Mouse (Mus musculus): ENCODE measurements around the gene Gimap7. TPM values are rescaled to one million over a fixed set of nuclear protein-coding genes. Genes with fewer than 3 reads are reported as not detected.

Gene Gimap7
- polyA plus RNA-seq, 1 experiment from 2014 or later: not detected

DNA sequence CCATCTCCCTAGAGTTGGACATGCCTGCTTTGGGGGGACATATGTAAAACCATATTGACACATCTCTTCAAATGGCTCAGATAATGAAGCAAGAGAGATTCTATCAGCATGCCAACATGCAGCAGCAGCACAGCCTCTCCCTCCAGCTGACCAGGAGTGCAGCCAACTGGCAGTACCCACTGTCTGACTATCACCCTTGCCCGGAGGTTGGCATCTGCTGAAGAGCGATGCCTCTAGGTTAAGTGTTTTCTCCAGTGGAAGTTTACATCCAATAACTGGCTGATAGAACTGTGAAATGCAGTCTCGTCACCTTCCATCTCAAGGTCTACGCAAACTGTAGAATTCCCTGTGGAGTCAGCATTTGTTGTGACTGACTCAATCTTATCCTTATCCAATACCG, 19.3 kb downstream of the Gimap7 start:
- peaks cover 16% of the 10 kb centered on the region for H3K4me1 ChIP-seq
- DNase-seq (ENCODE audit: low spot score): no peak
- 86% methylated on average over 5 of the region's 5 CpGs for WGBS
- H3K9me3 ChIP-seq: no peaks in the 10 kb centered on the region
- H3K27me3 ChIP-seq (replicated peaks; ENCODE audit: low read depth, poor library complexity, severe bottlenecking): peaks cover 26% of the 10 kb centered on the region
- no peak overlapping the region for H3K4me3 ChIP-seq
- no peak overlapping the region for H3K27ac ChIP-seq (replicated peaks)
- no peaks in the 10 kb centered on the region for H3K36me3 ChIP-seq (replicated peaks)

DNA sequence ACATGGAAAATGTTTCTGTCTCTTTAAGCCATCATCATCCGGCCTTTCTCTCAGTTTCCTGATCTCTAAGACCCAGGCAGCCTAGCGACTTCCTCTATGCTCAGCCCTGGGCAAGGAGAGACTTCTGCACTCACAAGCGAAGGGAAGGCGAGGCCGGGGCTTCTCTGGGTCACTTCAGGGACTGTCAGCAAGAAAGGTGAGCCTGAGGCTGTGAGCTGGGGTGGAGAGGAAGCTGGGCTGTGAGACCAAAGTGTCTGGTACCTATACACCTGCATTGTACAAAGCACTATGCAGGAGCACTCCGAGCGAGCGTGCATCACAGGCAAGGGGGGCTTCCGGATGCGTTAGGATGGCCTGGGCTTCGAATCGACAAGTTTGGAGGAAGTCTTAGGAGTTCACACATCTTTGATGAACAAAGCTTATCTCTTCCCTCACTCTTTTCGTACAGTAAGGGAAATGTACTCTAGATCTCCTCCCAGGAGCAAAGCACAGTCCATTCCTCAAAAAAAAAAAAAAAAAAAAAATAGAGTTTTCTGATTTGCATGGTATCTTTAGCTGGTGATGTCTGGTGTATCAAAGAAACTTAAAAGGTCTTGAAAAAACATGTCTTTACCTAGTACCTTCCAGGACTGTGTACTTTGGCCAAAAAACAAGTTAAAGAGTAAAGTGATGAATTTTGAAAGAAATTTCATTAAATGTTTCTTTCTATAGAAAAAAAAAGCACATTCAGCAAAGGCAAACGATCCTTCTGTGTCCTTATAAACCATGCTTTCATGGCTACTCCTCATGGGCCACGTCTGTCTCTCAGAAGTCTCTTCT, 20.7 kb downstream of the Gimap7 start, which contains the start of gene Gimap1:
Gene Gimap1, plus strand, starts transcription at position 94 of the 819 bp plus-strand sequence.
- Histone ChIP-seq H3K4me3 (0 out of 2 replicates have a peak within 1 kb of the TSS, but pooled peaks have one; percentile 8), H3K9me3 (no peaks in the 10 kb centered on the region), H3K4me1 (peaks cover 21% of the 10 kb centered on the region), H3K27ac (replicated peaks) (no peak within 1 kb of the TSS), H3K36me3 (replicated peaks) (no peaks in the 10 kb centered on the region), H3K27me3 (replicated peaks; ENCODE audit: low read depth, poor library complexity, severe bottlenecking) (peaks cover 41% of the 10 kb centered on the region)
- 77% methylated on average over 15 of the region's 15 CpGs for WGBS
- no peak for DNase-seq (ENCODE audit: low spot score)

DNA sequence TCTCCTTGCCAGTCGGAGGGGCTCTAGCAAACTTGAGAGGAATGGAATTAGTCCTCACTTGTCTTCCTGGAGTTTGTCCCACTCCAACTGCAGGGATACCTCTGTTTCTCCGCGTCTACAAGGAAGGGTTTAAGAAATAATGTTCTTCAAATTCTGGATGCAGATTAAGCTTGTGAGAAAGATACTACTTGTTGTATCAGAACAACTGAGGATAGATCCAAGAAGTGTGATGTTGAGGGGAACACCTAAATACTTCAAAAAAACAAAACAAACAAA, 21.3 kb downstream of the Gimap7 start:
- no peaks in the 10 kb centered on the region for H3K36me3 ChIP-seq (replicated peaks)
- H3K9me3 ChIP-seq: no peaks in the 10 kb centered on the region
- H3K27me3 ChIP-seq (replicated peaks; ENCODE audit: low read depth, poor library complexity, severe bottlenecking): peaks cover 46% of the 10 kb centered on the region
- no peak for DNase-seq (ENCODE audit: low spot score)
- H3K27ac ChIP-seq (replicated peaks): no peak overlapping the region
- no peak overlapping the region for H3K4me3 ChIP-seq
- 87% methylated on average over 3 of the region's 3 CpGs for WGBS
- peaks cover 21% of the 10 kb centered on the region for H3K4me1 ChIP-seq

DNA sequence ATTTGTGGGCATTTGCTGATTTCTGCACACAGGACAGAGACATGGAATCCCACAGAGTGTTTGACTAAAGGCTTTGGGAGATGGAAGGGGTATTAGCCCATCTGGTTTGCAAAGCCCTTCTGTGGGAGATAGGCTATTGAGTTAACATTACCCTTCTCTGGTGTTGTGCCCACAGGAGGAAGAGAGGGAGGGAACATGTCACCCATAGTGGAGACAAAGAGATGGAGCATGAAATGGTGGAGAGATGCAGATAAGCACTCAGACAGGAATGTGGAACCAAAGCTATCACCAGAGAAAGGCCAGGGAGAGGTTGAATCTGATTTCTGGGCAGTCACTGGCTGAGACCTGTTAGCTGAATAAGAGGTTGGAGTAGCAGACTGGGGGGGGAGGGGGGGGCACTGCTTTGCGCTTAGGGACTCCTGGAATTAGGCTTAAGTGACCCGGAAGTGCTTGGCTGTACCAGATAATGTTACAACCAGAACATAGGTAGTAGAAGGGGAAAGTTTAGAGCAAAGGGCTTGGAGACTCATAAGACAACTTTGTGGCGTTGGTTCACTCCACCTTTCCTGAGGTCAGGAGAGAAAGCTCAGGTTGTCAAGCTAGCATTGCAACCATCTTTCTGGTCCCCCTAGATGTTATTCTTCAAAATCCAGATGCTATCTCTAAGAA, 22.2 kb downstream of the Gimap7 start:
- WGBS: 75% methylated on average over 3 of the region's 3 CpGs
- Histone ChIP-seq H3K27ac (replicated peaks) (no peak overlapping the region), H3K27me3 (replicated peaks; ENCODE audit: low read depth, poor library complexity, severe bottlenecking) (peaks cover 52% of the 10 kb centered on the region), H3K36me3 (replicated peaks) (no peaks in the 10 kb centered on the region), H3K4me1 (peaks cover 21% of the 10 kb centered on the region), H3K4me3 (no peak overlapping the region), H3K9me3 (no peaks in the 10 kb centered on the region)
- DNase-seq (ENCODE audit: low spot score): no peak

DNA sequence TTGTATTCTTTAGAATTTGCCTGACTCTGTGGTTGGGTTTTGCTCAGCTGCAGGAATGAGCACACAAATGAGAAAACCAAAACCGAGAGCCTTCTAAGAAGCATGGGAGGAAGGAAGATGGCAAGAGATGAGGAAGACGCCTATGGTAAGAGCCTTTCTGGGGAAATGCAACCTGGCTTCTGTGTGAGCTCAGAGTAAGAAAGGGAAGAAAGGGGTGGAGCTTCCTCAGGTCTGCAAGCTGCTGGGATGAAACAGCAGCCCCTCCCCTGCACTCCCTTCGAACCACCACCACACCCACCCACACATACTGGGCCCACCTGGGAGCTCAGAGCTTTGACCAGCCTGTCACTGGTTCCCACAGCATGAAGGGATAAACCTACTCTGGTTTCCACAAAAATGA, 22.9 kb downstream of the Gimap7 start:
- peaks cover 58% of the 10 kb centered on the region for H3K27me3 ChIP-seq (replicated peaks; ENCODE audit: low read depth, poor library complexity, severe bottlenecking)

DNA sequence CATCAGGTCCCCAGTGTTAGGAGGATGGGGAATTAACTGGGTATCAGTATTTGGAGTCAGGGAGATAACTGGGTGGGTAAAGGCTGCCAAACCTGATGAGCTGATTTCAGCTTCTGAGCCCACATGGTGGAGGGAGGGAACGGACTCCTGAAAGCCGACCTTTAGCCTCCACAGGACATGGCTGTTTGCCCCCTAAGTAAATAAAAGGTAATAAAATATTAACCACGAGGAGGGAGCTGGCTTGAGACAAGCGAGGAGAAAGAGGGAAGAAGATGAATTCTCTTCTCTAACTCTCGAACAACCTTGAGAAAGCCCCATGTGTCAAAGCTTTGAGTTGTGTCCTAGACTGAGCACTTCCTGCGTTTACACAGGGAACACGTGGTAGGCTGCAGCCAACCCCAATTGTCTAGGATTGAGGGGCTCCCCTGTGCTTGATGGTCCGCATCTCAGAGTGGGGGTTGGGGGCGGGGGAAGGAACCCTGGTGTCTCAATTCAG, 23.3 kb downstream of the Gimap7 start:
- Histone ChIP-seq H3K4me1 (peaks cover 24% of the 10 kb centered on the region), H3K4me3 (no peak overlapping the region), H3K27me3 (replicated peaks; ENCODE audit: low read depth, poor library complexity, severe bottlenecking) (peaks cover 58% of the 10 kb centered on the region), H3K9me3 (no peaks in the 10 kb centered on the region), H3K27ac (replicated peaks) (no peak overlapping the region), H3K36me3 (replicated peaks) (no peaks in the 10 kb centered on the region)
- WGBS: 34% methylated on average over 9 of the region's 9 CpGs
- no peak for DNase-seq (ENCODE audit: low spot score)

More for the DNA sequence above, 22.9 kb downstream of the Gimap7 start:
- no peak for DNase-seq (ENCODE audit: low spot score)
- H3K9me3 ChIP-seq: no peaks in the 10 kb centered on the region
- H3K4me1 ChIP-seq: peaks cover 22% of the 10 kb centered on the region
- H3K27ac ChIP-seq (replicated peaks): no peak overlapping the region
- H3K36me3 ChIP-seq (replicated peaks): no peaks in the 10 kb centered on the region
- 22% methylated on average over 3 of the region's 3 CpGs for WGBS
- no peak overlapping the region for H3K4me3 ChIP-seq

DNA sequence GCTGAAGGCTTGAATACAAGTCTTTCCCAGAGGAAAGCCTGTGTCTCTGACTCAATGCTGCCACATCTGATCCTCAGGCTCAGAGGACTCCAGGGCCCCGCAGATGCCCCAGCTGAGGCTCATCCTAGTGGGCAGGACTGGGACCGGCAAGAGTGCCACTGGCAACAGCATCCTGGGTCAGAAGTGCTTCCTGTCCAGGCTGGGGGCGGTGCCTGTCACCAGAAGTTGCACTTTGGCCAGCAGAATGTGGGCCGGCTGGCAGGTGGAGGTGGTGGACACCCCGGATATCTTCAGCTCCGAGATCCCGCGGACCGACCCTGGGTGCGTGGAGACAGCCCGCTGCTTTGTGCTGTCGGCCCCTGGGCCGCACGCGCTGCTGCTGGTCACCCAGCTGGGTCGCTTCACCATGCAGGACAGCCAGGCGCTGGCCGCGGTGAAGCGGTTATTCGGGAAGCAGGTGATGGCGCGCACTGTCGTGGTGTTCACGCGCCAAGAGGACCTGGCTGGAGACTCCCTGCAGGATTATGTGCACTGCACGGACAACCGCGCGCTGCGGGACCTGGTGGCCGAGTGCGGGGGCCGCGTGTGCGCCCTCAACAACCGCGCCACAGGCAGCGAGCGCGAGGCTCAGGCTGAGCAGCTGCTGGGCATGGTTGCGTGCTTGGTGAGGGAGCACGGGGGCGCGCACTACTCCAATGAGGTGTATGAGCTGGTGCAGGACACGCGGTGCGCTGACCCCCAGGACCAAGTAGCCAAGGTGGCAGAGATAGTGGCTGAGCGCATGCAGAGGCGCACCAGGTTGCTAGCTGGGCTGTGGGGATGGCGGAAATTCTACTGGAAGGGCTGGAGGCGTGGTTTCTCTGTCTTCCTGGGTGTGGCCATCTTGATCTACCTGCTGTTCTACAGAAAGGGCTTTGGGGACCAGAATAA, 24.3 kb downstream of the Gimap7 start:
- Histone ChIP-seq H3K36me3 (replicated peaks) (no peaks in the 10 kb centered on the region), H3K4me1 (peaks cover 24% of the 10 kb centered on the region), H3K27me3 (replicated peaks; ENCODE audit: low read depth, poor library complexity, severe bottlenecking) (peaks cover 58% of the 10 kb centered on the region), H3K4me3 (peak overlapping the region; percentile 62), H3K9me3 (no peaks in the 10 kb centered on the region), H3K27ac (replicated peaks) (peak overlapping the region; percentile 16)
- 1% methylated on average over 52 of the region's 52 CpGs for WGBS
- DNase-seq (ENCODE audit: low spot score): peak; percentile 39

DNA sequence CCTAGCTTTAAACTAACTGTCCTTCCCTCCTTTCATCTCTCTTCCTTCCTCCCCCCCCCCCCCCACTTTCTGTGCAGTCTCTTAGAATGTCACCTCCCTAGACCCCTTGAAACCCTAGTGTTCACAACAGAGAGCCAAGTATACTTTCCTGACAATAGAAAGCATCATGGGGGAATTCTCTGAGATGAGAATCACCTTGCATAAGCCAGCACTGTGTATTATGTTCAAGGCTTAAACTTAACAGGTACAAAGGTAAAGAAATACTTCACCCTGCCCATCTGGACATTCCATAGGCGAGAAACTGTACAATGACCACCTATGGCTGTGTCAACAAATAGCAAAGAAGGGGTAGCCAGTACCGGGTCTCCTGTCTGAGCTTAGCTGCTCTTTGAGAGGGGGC, 27.1 kb downstream of the Gimap7 start:
- WGBS: 63% methylated on average over 2 of the region's 2 CpGs
- DNase-seq (ENCODE audit: low spot score): no peak
- no peak overlapping the region for H3K27ac ChIP-seq (replicated peaks)
- H3K4me1 ChIP-seq: peaks cover 24% of the 10 kb centered on the region
- H3K4me3 ChIP-seq: no peak overlapping the region
- no peaks in the 10 kb centered on the region for H3K9me3 ChIP-seq
- peaks cover 53% of the 10 kb centered on the region for H3K27me3 ChIP-seq (replicated peaks; ENCODE audit: low read depth, poor library complexity, severe bottlenecking)
- no peaks in the 10 kb centered on the region for H3K36me3 ChIP-seq (replicated peaks)

DNA sequence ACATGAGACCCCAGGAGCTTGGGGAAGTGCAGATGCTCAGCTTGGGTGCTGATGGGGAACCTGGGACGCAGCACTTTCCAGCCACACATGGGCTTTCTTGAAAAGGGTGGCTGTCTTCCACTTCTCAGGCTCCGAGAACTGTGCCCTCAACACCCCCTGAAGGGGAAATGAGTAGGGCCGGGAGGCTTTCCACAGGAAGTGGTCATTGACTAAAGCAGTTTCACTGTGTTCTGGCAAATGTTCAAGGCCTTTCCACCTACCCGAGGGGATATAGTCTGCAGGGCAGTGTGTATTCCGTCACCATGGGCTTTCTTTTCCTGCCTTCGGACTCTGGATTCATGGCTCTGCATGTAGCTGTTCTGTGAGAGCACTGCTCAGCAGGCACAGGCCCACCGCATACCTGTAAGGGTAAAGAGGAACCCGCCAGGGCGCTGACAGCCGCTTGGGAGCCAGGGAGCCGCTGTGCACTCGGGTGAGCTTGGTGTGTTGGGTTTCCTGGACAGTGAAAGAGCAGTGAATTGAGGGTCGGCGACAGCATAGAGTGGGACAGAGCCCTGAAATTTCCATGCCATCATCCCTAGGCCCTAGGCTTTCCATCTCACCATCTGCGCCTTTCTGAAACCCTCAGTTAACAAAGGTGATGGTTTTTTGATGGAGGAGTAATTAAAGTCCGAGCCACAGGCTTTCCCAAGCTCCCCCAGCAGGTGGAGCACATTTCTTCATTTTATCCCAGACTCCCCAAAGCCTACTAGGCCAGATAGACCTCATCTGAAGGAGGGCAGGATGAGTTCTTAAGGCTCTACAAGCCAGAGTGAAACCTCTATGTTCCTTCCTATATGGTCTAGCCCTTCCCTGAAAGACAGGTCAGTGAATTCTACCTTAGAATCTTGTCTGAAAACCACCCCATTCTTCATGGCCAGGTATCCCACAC, 27.8 kb downstream of the Gimap7 start, which contains the start of gene Gimap5:
Gene Gimap5, plus strand, starts transcription at position 239 of the 931 bp plus-strand sequence.
- H3K27ac ChIP-seq (replicated peaks): no peak within 1 kb of the TSS
- H3K9me3 ChIP-seq: no peaks in the 10 kb centered on the region
- H3K36me3 ChIP-seq (replicated peaks): no peaks in the 10 kb centered on the region
- WGBS: 43% methylated on average over 16 of the region's 16 CpGs
- H3K4me1 ChIP-seq: peaks cover 21% of the 10 kb centered on the region
- no peak within 1 kb of the TSS for H3K4me3 ChIP-seq
- peaks cover 46% of the 10 kb centered on the region for H3K27me3 ChIP-seq (replicated peaks; ENCODE audit: low read depth, poor library complexity, severe bottlenecking)
- DNase-seq (ENCODE audit: low spot score): peak; percentile 22

DNA sequence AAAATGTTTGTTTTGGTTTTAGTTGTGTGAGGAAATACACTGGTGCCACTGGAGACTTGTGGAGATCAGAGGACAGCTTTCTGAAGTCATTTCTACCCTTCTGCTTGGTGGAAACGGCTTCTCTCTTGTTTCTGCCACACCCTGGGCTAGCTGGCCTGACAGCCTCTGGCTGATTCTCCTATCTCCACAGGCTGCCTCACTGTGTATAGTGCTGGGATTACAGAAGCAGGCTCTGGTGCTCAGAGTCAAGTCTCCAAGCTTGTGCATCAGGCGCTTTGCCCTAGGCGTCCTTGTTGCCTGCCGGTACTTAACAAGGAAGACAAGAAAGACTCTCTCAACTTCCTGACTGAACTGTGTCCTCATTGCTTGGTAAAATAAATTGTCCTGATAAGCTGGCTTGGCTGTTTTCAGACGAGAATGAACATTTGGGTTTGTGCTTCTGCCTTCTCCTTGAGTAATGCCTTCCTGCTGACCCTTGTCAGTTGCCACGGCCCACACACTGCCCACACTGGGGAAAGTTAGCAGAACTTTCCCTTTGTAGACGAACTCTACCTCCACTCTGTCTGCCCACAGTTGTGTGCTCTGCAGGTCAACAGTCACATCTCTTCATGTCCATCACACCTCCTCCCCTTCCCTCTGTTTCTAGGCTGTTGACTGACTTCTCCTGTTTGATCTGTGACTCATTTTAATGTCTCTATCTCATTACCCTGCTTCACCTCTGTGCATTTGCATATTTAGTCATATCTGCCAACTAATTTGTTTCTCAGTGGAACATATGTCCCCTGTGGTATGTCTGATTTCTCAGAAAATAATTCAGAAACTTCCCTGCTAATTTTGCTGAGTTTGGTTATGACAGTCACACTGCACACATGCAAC, 28.9 kb downstream of the Gimap7 start:
- no peak for DNase-seq (ENCODE audit: low spot score)
- Histone ChIP-seq H3K4me3 (no peak overlapping the region), H3K27me3 (replicated peaks; ENCODE audit: low read depth, poor library complexity, severe bottlenecking) (peaks cover 35% of the 10 kb centered on the region), H3K9me3 (no peaks in the 10 kb centered on the region), H3K27ac (replicated peaks) (no peak overlapping the region), H3K36me3 (replicated peaks) (no peaks in the 10 kb centered on the region), H3K4me1 (peaks cover 12% of the 10 kb centered on the region)
- 74% methylated on average over 7 of the region's 7 CpGs for WGBS
